Mouse (Mus musculus) heart, embryonic 13.5 days (tissue): ENCODE measurements around the gene Slc27a5. TPM values are rescaled to one million over a fixed set of nuclear protein-coding genes. Genes with fewer than 3 reads are reported as not detected.
A peak's percentile ranks its signal among the peaks of the same experiment; 100 is the strongest.

ENCODE experiments used
- ATAC-seq: fragments of 200-750 bp; cut with Nextera tagmentation; 2 replicates; pipeline ENCODE4 v1.8.0; 2017; ENCODE audit warnings: moderate TSS enrichment; ENCODE audit not compliant: insufficient number of reproducible peaks, low FRiP score, low TSS enrichment; ENCODE audit errors: extremely low read depth
- H3K27ac ChIP-seq: fragments of 300-500 bp; sonication (generic); replicated peaks from 2 replicates; pipeline ENCODE4 v1.5.1; 2015; ENCODE audit warnings: moderate library complexity, mild to moderate bottlenecking, inconsistent platforms
- H3K27me3 ChIP-seq: fragments of 300-500 bp; sonication (generic); replicated peaks from 2 replicates; pipeline ENCODE4 v1.6.1; 2015; ENCODE audit warnings: mild to moderate bottlenecking, inconsistent platforms
- H3K36me3 ChIP-seq: fragments of 300-500 bp; sonication (generic); 2 replicates; pipeline ENCODE4 v1.6.1; 2015; ENCODE audit warnings: mild to moderate bottlenecking, inconsistent platforms
- H3K4me1 ChIP-seq: fragments of 300-500 bp; sonication (generic); 2 replicates; pipeline ENCODE4 v1.6.1; 2015; ENCODE audit warnings: inconsistent platforms
- H3K4me2 ChIP-seq: fragments of 300-500 bp; sonication (generic); 2 replicates; pipeline ENCODE4 v1.6.1; 2015; ENCODE audit warnings: inconsistent platforms, mild to moderate bottlenecking, moderate library complexity
- H3K4me3 ChIP-seq: fragments of 300-500 bp; sonication (generic); 2 replicates; pipeline ENCODE4 v1.5.1; 2015; ENCODE audit warnings: moderate library complexity, mild to moderate bottlenecking, inconsistent platforms
- H3K9ac ChIP-seq: fragments of 300-500 bp; sonication (generic); 2 replicates; pipeline ENCODE4 v1.6.1; 2015; ENCODE audit warnings: inconsistent platforms, mild to moderate bottlenecking, moderate library complexity
- H3K9me3 ChIP-seq: fragments of 300-500 bp; sonication (generic); 2 replicates; pipeline ENCODE4 v1.6.1; 2016; ENCODE audit warnings: inconsistent platforms
- WGBS: fragments of 180-500 bp; shearing (Covaris S2); methylation state at CpG from one replicate; pipeline ENCODE4 v1.1.7; 2015; ENCODE audit warnings: mixed read lengths; 5-methylcytosine and 5-hydroxymethylcytosine counted together
- polyA plus RNA-seq: library from polyadenylated mRNA; unstranded; fragments of >200 nt; fragmentation: Nextera tagmentation; extraction: Ambion mirVana; gene quantifications from 2 replicates; pipeline ENCODE4 v1.2.1, GENCODE M21; 2015

The Slc27a5 gene
- polyA plus RNA-seq, 1 experiment from 2014 or later = 0.11 TPM

GRCm38 (mm10) chr7:13023928-13024731 lies 26.1 kb upstream of the Slc27a5 start:
- H3K9ac ChIP-seq = peak overlapping the region; percentile 99
- ATAC-seq = peak; percentile 81
- H3K36me3 ChIP-seq = peaks cover 40% of the 10 kb centered on the region
- peak overlapping the region; percentile 100 for H3K27ac ChIP-seq
- H3K4me3 ChIP-seq = peak overlapping the region; percentile 97
- peak overlapping the region; percentile 93 for H3K4me2 ChIP-seq
- H3K27me3 ChIP-seq = no peaks in the 10 kb centered on the region
- peaks cover 28% of the 10 kb centered on the region for H3K4me1 ChIP-seq
- no peaks in the 10 kb centered on the region for H3K9me3 ChIP-seq
- under 1% methylated on average over 90 of the region's 95 CpGs for WGBS

GRCm38 (mm10) chr7:13022773-13023535 lies 25.0 kb upstream of the Slc27a5 start:
- Histone ChIP-seq H3K9ac (peak overlapping the region; percentile 99), H3K27me3 (no peaks in the 10 kb centered on the region), H3K36me3 (peaks cover 28% of the 10 kb centered on the region), H3K4me2 (peak overlapping the region; percentile 93), H3K4me3 (peak overlapping the region; percentile 97), H3K4me1 (peaks cover 28% of the 10 kb centered on the region), H3K27ac (peak overlapping the region; percentile 100), H3K9me3 (no peaks in the 10 kb centered on the region)
- peak; percentile 42; the same call in 1 of the 2 replicates for ATAC-seq
- WGBS = 6% methylated on average over 31 of the region's 31 CpGs

- H3K9me3 ChIP-seq = no peaks in the 10 kb centered on the region
- H3K4me3 ChIP-seq = no peak overlapping the region
- peaks cover 6% of the 10 kb centered on the region for H3K4me1 ChIP-seq
- H3K27me3 ChIP-seq = no peaks in the 10 kb centered on the region
- H3K27ac ChIP-seq = no peak overlapping the region
- no peak overlapping the region for H3K4me2 ChIP-seq
- 75% methylated on average over 1 of the region's 1 CpGs for WGBS
- H3K36me3 ChIP-seq = no peaks in the 10 kb centered on the region
- ATAC-seq = no peak
- H3K9ac ChIP-seq = no peak overlapping the region
These were observed 17.2 kb upstream of the Slc27a5 start for GRCm38 (mm10) chr7:13015217-13015616.

DNA sequence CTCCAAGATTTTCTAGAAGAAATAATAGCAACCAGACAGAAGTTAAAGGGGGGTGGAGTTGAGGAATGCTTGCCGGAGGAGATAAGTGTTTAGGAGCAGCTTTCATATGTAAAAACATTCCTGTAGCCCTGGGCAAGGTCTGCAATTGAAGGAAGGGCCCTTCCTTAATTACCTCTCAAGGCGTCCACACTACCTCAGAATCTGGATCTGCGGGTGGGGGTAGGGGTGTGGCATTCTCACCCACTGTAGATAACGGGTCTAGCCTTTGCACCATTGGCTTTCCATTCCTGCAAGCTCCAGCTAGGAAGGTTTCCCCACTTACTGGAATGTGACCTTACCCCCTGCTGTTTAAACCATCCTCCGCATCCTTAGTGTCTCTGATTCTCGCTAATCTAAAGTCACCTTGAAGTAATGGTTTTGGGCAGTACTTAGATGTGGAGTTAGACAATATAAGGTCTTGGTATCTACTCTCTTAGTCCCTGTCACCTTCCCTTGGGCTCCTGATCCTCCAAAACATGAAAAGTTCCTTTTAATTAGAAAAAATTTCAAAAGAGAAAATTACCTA lies 16.4 kb upstream of the Slc27a5 start:
- peaks cover 7% of the 10 kb centered on the region for H3K4me1 ChIP-seq
- no peak for ATAC-seq
- no peaks in the 10 kb centered on the region for H3K27me3 ChIP-seq
- no peaks in the 10 kb centered on the region for H3K9me3 ChIP-seq
- 26% methylated on average over 6 of the region's 6 CpGs for WGBS
- no peak overlapping the region for H3K4me3 ChIP-seq
- H3K9ac ChIP-seq = no peak overlapping the region
- H3K4me2 ChIP-seq = no peak overlapping the region
- no peak overlapping the region for H3K27ac ChIP-seq
- no peaks in the 10 kb centered on the region for H3K36me3 ChIP-seq

- Histone ChIP-seq H3K36me3 (no peaks in the 10 kb centered on the region), H3K4me3 (no peak overlapping the region), H3K27ac (no peak overlapping the region), H3K9ac (no peak overlapping the region), H3K4me2 (no peak overlapping the region), H3K9me3 (no peaks in the 10 kb centered on the region), H3K4me1 (peaks cover 10% of the 10 kb centered on the region), H3K27me3 (no peaks in the 10 kb centered on the region)
- no peak for ATAC-seq
- 54% methylated on average over 4 of the region's 4 CpGs for WGBS
These were observed 15.7 kb upstream of the Slc27a5 start for GRCm38 (mm10) chr7:13013671-13014070.

DNA sequence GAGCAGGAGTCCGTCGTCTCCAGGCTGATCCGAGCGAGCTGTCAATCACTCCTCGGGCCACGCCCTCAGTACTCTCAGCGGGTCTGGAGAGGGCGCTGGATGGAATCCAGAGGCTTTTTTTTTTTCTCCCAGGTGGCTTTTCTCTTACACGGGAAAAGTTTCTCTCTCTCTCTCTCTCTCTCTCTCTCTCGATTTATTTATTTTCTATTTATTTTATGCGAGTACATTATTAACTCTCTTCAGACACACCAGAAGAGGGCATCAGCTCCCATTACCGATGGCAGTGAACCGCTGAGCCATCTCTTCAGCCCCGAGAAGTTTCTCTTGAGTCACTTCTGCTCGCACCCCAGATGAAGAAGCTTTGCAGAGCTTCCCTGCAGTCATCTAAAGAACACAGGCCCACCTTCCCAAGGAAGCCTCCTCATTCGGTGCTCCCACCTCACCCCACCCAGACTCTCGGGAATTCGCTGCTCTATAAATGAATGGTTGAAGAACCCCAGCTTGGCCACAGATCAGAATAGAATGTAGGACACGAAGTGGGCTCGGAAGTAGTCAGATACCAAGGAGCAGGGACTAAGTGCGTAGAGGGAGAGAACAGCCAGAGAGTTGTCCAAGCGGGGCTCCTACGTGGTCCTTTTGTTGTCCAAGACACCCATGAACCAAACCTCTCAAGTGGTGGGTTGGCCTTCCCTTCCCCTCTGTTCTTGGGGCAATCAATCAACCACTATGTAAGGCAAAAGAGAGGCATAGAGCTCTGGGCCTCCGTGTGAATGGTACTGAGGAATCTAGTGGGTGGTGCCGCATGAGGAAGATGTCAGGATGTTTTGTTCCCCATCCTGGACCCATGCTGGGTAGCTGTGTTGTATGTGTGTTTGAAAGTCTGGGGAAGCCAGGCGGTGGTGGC lies 12.3 kb upstream of the Slc27a5 start, which contains the start of gene Zbtb45:
Zbtb45 (minus strand) TSS at position 30 of the 904 bp plus-strand sequence.
- Histone ChIP-seq H3K4me1 (peaks cover 23% of the 10 kb centered on the region), H3K9ac (peak within 1 kb of the TSS; percentile 88), H3K36me3 (peaks cover 30% of the 10 kb centered on the region), H3K27me3 (peaks cover 16% of the 10 kb centered on the region), H3K9me3 (no peaks in the 10 kb centered on the region), H3K4me2 (peak within 1 kb of the TSS; percentile 95), H3K27ac (peak within 1 kb of the TSS; percentile 94), H3K4me3 (peak within 1 kb of the TSS; percentile 64)
- no peak; the same call in 1 of the 2 replicates for ATAC-seq
- WGBS = 14% methylated on average over 26 of the region's 26 CpGs

- WGBS = under 1% methylated on average over 42 of the region's 42 CpGs
- H3K9ac ChIP-seq = peak overlapping the region; percentile 88
- peaks cover 16% of the 10 kb centered on the region for H3K27me3 ChIP-seq
- ATAC-seq = peak; percentile 80
- peak overlapping the region; percentile 95 for H3K4me2 ChIP-seq
- H3K36me3 ChIP-seq = peaks cover 38% of the 10 kb centered on the region
- peaks cover 23% of the 10 kb centered on the region for H3K4me1 ChIP-seq
- H3K4me3 ChIP-seq = peak overlapping the region; percentile 64
- H3K27ac ChIP-seq = peak overlapping the region; percentile 94
- H3K9me3 ChIP-seq = no peaks in the 10 kb centered on the region
These were observed 11.4 kb upstream of the Slc27a5 start for GRCm38 (mm10) chr7:13009143-13010004.

- Histone ChIP-seq H3K36me3 (peaks cover 47% of the 10 kb centered on the region), H3K27ac (no peak overlapping the region), H3K4me2 (no peak overlapping the region), H3K9ac (peak overlapping the region; percentile 59), H3K27me3 (peaks cover 16% of the 10 kb centered on the region), H3K4me1 (peaks cover 23% of the 10 kb centered on the region), H3K4me3 (no peak overlapping the region), H3K9me3 (no peaks in the 10 kb centered on the region)
- ATAC-seq = no peak
- 37% methylated on average over 57 of the region's 57 CpGs for WGBS
These were observed 9.5 kb upstream of the Slc27a5 start for GRCm38 (mm10) chr7:13007341-13008092.

- Histone ChIP-seq H3K4me2 (no peak overlapping the region), H3K4me3 (no peak overlapping the region), H3K27ac (no peak overlapping the region), H3K27me3 (peaks cover 16% of the 10 kb centered on the region), H3K9ac (no peak overlapping the region), H3K4me1 (peaks cover 23% of the 10 kb centered on the region), H3K36me3 (peaks cover 47% of the 10 kb centered on the region), H3K9me3 (no peaks in the 10 kb centered on the region)
- no peak for ATAC-seq
- WGBS = 87% methylated on average over 10 of the region's 10 CpGs
These were observed 8.5 kb upstream of the Slc27a5 start for GRCm38 (mm10) chr7:13006531-13006930.
